Mouse (Mus musculus): ENCODE measurements around the gene Noxred1. TPM values are rescaled to one million over a fixed set of nuclear protein-coding genes. Genes with fewer than 3 reads are reported as not detected.

The Noxred1 gene
- polyA plus RNA-seq (2015; fragmentation: Illumina TruSeq; extraction: RNeasy Lipid Tissue Mini Kit (QIAGEN cat#74804); ENCODE audit: insufficient read depth, low replicate concordance) = 13.5 TPM

GRCm38 (mm10) chr12:87238632-87239031, at the start of gene Noxred1:
TSS of gene Noxred1 (minus strand) at chr12:87238732.

DNA sequence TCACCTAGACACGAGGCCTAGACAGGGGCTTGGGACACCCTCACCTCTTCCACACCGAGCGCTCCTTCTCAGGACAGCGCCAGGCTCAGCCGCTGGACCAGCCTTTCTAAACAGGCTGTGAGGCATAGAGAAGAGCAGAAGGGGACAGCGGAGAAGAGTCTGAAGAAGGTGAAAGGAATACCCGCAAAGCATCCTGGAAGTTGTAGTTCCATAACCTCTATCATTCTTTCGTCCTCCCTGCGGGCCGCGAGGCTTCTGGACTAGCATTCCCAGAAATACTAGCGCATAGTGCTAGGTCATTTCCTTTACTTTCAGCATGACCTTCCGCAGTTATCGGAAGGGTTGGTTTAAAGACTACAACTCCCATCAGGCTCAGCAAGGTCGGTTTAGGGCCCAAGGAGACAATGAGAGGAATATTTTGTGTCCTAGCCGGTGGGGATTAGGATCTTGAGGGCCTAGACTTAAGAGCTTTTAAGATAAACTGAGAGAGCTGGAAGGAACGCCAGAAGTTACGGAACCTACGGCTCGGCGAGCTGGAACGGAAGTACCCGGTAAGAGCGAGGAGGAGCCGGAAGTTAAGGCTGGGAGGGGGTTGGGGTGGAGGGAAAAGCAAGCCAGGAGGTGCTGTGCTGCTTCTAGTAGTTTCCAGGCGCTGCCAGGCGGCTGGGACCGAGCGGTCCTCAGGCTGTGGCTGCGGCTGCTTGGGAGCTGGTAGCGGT, 27.7 kb upstream of the Noxred1 start, which contains the start of the genes Vipas39 and Ahsa1:
TSS of gene Vipas39 (minus strand) at position 149 of the 719 bp plus-strand sequence.
TSS of gene Ahsa1 (plus strand) at position 372 of the 719 bp plus-strand sequence.

GRCm38 (mm10) chr12:87199973-87200586, 38.5 kb downstream of the Noxred1 start, which contains the start of gene Tmed8:
TSS of gene Tmed8 (minus strand) at chr12:87200454.

DNA sequence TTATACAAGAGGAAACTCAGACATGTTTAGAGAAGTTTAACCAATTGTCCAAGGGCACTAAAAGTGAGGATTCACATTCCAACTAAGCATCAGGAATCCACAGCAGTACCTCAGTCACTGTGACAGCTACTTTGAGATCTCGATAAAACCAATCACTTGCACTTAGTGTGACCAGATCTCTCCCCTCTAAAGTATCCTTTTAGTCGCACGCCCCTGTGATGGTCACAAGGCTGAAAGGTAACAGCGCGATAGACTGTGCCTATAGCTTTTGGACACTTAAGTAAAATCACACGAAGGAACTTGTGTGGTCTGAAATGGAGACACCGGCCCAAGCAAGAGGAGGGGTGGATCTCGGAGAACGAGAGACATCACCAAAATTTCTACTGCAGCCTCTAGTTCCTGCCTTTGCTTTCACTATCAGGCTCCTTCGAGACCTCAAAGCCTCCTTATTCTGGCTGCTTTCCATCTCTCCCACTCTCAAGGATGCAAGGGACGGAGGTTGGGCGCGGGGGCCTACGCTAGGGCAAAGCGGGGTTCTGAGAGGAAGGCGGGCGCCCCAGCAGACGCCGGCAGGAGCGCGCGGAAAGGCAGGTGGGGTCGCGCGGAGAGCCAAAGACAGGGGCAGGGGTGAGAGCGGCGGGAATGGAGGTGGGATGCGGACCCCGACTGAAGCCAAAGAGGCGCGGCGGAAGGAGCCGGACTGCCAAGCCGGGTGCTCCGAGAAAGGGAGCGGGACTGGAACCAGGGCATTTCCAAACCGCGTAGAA, 39.1 kb downstream of the Noxred1 start, which contains the start of gene Samd15:
TSS of gene Samd15 (plus strand) at position 518 of the 767 bp plus-strand sequence.

Other genes starting within 250 kb of the Noxred1 start
- not detected for gene Zdhhc22, start 248.3 kb downstream of the Noxred1 start, polyA plus RNA-seq (2015; fragmentation: Illumina TruSeq; extraction: RNeasy Lipid Tissue Mini Kit (QIAGEN cat#74804); ENCODE audit: insufficient read depth, low replicate concordance)
- gene Tmem63c, start 217.4 kb downstream of the Noxred1 start, polyA plus RNA-seq (2015; fragmentation: Illumina TruSeq; extraction: RNeasy Lipid Tissue Mini Kit (QIAGEN cat#74804); ENCODE audit: insufficient read depth, low replicate concordance) = 0.70 TPM
- gene Ngb, start 136.2 kb downstream of the Noxred1 start, polyA plus RNA-seq (2015; fragmentation: Illumina TruSeq; extraction: RNeasy Lipid Tissue Mini Kit (QIAGEN cat#74804); ENCODE audit: insufficient read depth, low replicate concordance) = 0.23 TPM
- 21.3 TPM for gene Gstz1, start 91.6 kb downstream of the Noxred1 start, polyA plus RNA-seq (2015; fragmentation: Illumina TruSeq; extraction: RNeasy Lipid Tissue Mini Kit (QIAGEN cat#74804); ENCODE audit: insufficient read depth, low replicate concordance)
- gene Pomt2, start 90.8 kb downstream of the Noxred1 start, polyA plus RNA-seq (2015; fragmentation: Illumina TruSeq; extraction: RNeasy Lipid Tissue Mini Kit (QIAGEN cat#74804); ENCODE audit: insufficient read depth, low replicate concordance) = 7.1 TPM
- 0.93 TPM for gene Samd15, start 39.0 kb downstream of the Noxred1 start, polyA plus RNA-seq (2015; fragmentation: Illumina TruSeq; extraction: RNeasy Lipid Tissue Mini Kit (QIAGEN cat#74804); ENCODE audit: insufficient read depth, low replicate concordance)
- gene Tmed8, start 38.3 kb downstream of the Noxred1 start, polyA plus RNA-seq (2015; fragmentation: Illumina TruSeq; extraction: RNeasy Lipid Tissue Mini Kit (QIAGEN cat#74804); ENCODE audit: insufficient read depth, low replicate concordance) = 40.5 TPM
- gene Vipas39, start 27.5 kb upstream of the Noxred1 start, polyA plus RNA-seq (2015; fragmentation: Illumina TruSeq; extraction: RNeasy Lipid Tissue Mini Kit (QIAGEN cat#74804); ENCODE audit: insufficient read depth, low replicate concordance) = 46.7 TPM
- 183 TPM for gene Ahsa1, start 27.7 kb upstream of the Noxred1 start, polyA plus RNA-seq (2015; fragmentation: Illumina TruSeq; extraction: RNeasy Lipid Tissue Mini Kit (QIAGEN cat#74804); ENCODE audit: insufficient read depth, low replicate concordance)
- gene Ism2, start 61.0 kb upstream of the Noxred1 start, polyA plus RNA-seq (2015; fragmentation: Illumina TruSeq; extraction: RNeasy Lipid Tissue Mini Kit (QIAGEN cat#74804); ENCODE audit: insufficient read depth, low replicate concordance) = 0.08 TPM
- gene Sptlc2, start 149.6 kb upstream of the Noxred1 start, polyA plus RNA-seq (2015; fragmentation: Illumina TruSeq; extraction: RNeasy Lipid Tissue Mini Kit (QIAGEN cat#74804); ENCODE audit: insufficient read depth, low replicate concordance) = 102 TPM
- gene Slirp, start 205.2 kb upstream of the Noxred1 start, polyA plus RNA-seq (2015; fragmentation: Illumina TruSeq; extraction: RNeasy Lipid Tissue Mini Kit (QIAGEN cat#74804); ENCODE audit: insufficient read depth, low replicate concordance) = 65.2 TPM
- 51.8 TPM for gene Alkbh1, start 205.3 kb upstream of the Noxred1 start, polyA plus RNA-seq (2015; fragmentation: Illumina TruSeq; extraction: RNeasy Lipid Tissue Mini Kit (QIAGEN cat#74804); ENCODE audit: insufficient read depth, low replicate concordance)
- 117 TPM for gene Snw1, start 233.5 kb upstream of the Noxred1 start, polyA plus RNA-seq (2015; fragmentation: Illumina TruSeq; extraction: RNeasy Lipid Tissue Mini Kit (QIAGEN cat#74804); ENCODE audit: insufficient read depth, low replicate concordance)

All from spleen, adult 10 weeks (tissue).